Mouse (Mus musculus): Measurements from ENCODE around the gene Olfr201. TPM values are rescaled to one million over a fixed set of nuclear protein-coding genes. Genes with fewer than 3 reads are reported as not detected.
"Not testable (repeated sequence)": the region's sequence is repeated elsewhere in the genome, so short reads cannot be mapped to it uniquely, and the experiment has no call there.

The Olfr201 gene
- polyA plus RNA-seq (2014; fragmentation: Nextera tagmentation; extraction: Ambion mirVana), result not detected in 2 replicates

DNA sequence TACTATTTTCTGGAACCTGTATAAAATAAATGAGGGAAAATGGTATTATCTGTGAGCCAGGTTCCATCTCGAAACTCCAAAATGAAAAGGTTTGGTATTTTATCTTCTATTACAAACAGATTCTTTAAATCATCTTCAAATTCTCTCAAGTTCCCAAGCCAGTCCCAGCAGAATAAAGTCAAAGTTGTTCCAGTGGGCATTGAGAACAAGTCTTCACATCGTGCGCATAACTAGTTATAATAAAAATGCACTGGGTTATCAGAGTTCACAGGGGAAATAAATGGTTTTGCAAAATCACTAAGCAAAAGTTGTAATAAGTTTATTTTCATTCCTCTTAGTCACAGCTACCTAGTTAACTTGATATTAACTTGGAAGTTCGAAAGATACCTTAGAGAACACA is at the start of gene Olfr201:
TSS of gene Olfr201 (minus strand) at position 101 of the 400 bp plus-strand sequence.
- not testable (repeated sequence) for H3K4me1 ChIP-seq (ENCODE audit: control insufficient read depth, insufficient read depth, low read length); H3K36me3 ChIP-seq (ENCODE audit: control insufficient read depth, insufficient read depth, low read length); ATAC-seq (ENCODE audit: insufficient number of reproducible peaks, low FRiP score, low TSS enrichment, low read depth); H3K27me3 ChIP-seq (ENCODE audit: control insufficient read depth, insufficient read depth, low read length); H3K4me3 ChIP-seq (ENCODE audit: low read depth, low read length); H3K9ac ChIP-seq (ENCODE audit: low read length); DNase-seq (ENCODE audit: low spot score); H3K27ac ChIP-seq (replicated peaks; ENCODE audit: low read depth, low read length); H3K4me2 ChIP-seq (ENCODE audit: low read depth, severe bottlenecking); H3K9me3 ChIP-seq (ENCODE audit: control insufficient read depth, low read length)
- 89% methylated on average over 4 of the region's 4 CpGs for WGBS

DNA sequence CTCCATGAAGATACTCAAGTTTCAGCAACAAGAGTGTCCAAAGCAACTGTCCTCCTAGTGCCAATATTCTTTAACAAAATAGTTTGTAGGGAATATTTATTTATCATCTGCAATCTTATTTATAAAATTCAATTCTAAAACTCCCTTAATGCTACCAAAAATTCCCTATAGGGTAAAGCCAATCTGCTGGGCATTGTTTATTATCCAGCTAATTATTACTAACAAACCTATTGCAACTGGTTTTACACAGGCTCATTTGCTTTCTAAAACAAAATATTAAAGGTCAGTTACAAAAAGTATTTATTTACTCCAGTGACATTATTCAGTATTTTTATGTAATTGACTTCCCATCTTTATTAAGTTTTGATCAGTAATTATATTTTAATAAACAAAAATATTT is 45.7 kb upstream of the Olfr201 start, which contains the start of gene Olfr204:
TSS of gene Olfr204 (minus strand) at position 101 of the 400 bp plus-strand sequence.
- H3K9me3 ChIP-seq (ENCODE audit: control insufficient read depth, low read length), result no peaks in the 10 kb centered on the region
- no peak for ATAC-seq (ENCODE audit: insufficient number of reproducible peaks, low FRiP score, low TSS enrichment, low read depth)
- no peaks in the 10 kb centered on the region for H3K4me1 ChIP-seq (ENCODE audit: control insufficient read depth, insufficient read depth, low read length)
- no peaks in the 10 kb centered on the region for H3K36me3 ChIP-seq (ENCODE audit: control insufficient read depth, insufficient read depth, low read length)
- no peak within 1 kb of the TSS for H3K4me3 ChIP-seq (ENCODE audit: low read depth, low read length)
- no peaks in the 10 kb centered on the region for H3K27me3 ChIP-seq (ENCODE audit: control insufficient read depth, insufficient read depth, low read length)
- no peak within 1 kb of the TSS for H3K4me2 ChIP-seq (ENCODE audit: low read depth, severe bottlenecking)
- DNase-seq (ENCODE audit: low spot score), result no peak
- no peak within 1 kb of the TSS for H3K27ac ChIP-seq (replicated peaks; ENCODE audit: low read depth, low read length)
- H3K9ac ChIP-seq (ENCODE audit: low read length), result no peak within 1 kb of the TSS

DNA sequence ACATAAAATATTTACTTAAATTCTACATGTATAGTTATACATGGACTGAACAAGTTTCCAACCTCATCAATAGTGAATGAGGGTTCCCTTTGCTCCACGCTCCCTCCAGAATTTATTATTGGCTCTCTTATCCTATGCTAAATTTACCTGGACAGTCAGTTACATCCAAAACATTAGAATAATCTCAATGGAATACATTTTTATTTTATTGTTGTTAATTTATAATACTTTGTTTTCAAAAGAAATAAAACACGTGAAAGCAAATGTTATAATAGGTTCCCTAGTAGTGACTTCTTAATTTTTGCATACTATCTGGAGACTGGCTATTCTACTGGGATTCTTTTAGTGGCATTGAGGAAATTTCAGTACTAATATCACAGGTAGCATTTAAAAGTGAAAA is 26.1 kb upstream of the Olfr201 start, which contains the start of gene Olfr203:
TSS of gene Olfr203 (plus strand) at position 301 of the 400 bp plus-strand sequence.
- no peak within 1 kb of the TSS for H3K4me3 ChIP-seq (ENCODE audit: low read depth, low read length)
- H3K27ac ChIP-seq (replicated peaks; ENCODE audit: low read depth, low read length), result no peak within 1 kb of the TSS
- WGBS, result 85% methylated on average over 2 of the region's 2 CpGs
- DNase-seq (ENCODE audit: low spot score), result no peak
- no peaks in the 10 kb centered on the region for H3K4me1 ChIP-seq (ENCODE audit: control insufficient read depth, insufficient read depth, low read length)
- no peaks in the 10 kb centered on the region for H3K9me3 ChIP-seq (ENCODE audit: control insufficient read depth, low read length)
- H3K4me2 ChIP-seq (ENCODE audit: low read depth, severe bottlenecking), result no peak within 1 kb of the TSS
- no peak for ATAC-seq (ENCODE audit: insufficient number of reproducible peaks, low FRiP score, low TSS enrichment, low read depth)
- H3K36me3 ChIP-seq (ENCODE audit: control insufficient read depth, insufficient read depth, low read length), result no peaks in the 10 kb centered on the region
- H3K9ac ChIP-seq (ENCODE audit: low read length), result no peak within 1 kb of the TSS
- no peaks in the 10 kb centered on the region for H3K27me3 ChIP-seq (ENCODE audit: control insufficient read depth, insufficient read depth, low read length)

DNA sequence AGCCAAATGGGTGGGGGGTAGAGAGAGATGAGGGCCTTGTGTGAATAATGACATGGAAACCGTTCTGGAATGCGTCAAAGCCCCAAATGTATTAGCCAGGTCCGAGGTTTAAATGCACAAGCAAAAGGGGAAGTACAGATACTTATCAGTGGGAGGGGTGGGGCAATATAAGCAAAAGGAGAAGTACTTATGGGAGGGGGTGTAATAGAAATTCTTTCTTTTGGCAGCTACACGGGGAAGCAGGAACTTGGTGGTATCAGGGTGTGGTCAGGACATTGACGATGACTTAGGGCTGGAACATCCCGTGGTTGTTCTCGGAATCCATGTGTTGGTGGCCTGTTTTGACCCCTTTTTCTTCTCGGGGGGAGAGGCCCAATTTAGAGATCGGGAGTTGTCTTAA is 15.1 kb upstream of the Olfr201 start:
- not testable (repeated sequence) for ATAC-seq (ENCODE audit: insufficient number of reproducible peaks, low FRiP score, low TSS enrichment, low read depth); DNase-seq (ENCODE audit: low spot score); H3K27ac ChIP-seq (replicated peaks; ENCODE audit: low read depth, low read length); H3K4me1 ChIP-seq (ENCODE audit: control insufficient read depth, insufficient read depth, low read length); H3K27me3 ChIP-seq (ENCODE audit: control insufficient read depth, insufficient read depth, low read length); H3K9ac ChIP-seq (ENCODE audit: low read length); H3K4me2 ChIP-seq (ENCODE audit: low read depth, severe bottlenecking); H3K36me3 ChIP-seq (ENCODE audit: control insufficient read depth, insufficient read depth, low read length); H3K4me3 ChIP-seq (ENCODE audit: low read depth, low read length); H3K9me3 ChIP-seq (ENCODE audit: control insufficient read depth, low read length)
- 84% methylated on average over 9 of the region's 9 CpGs for WGBS

DNA sequence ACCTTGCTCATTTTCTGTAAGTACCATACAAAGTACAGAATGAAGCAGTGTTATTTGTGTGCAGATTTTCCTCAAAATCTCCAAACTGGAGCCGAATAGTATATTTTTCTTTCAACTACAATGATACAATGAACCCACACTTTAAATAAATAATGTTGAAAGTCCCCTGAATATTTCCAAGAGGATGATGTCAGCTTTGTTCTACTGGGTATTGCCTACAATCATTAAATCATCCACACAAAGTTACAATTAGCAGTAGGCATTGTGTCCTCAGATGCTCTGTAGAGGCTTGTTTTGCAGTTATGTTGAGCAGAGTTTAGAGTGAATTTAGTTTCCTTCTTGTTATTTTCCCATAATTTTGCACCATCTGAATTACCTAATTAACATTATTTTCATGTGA is 14.3 kb upstream of the Olfr201 start, which contains the start of gene Olfr202:
TSS of gene Olfr202 (minus strand) at position 101 of the 400 bp plus-strand sequence.
- no peaks in the 10 kb centered on the region for H3K27me3 ChIP-seq (ENCODE audit: control insufficient read depth, insufficient read depth, low read length)
- no peaks in the 10 kb centered on the region for H3K9me3 ChIP-seq (ENCODE audit: control insufficient read depth, low read length)
- H3K4me1 ChIP-seq (ENCODE audit: control insufficient read depth, insufficient read depth, low read length), result no peaks in the 10 kb centered on the region
- no peak within 1 kb of the TSS for H3K9ac ChIP-seq (ENCODE audit: low read length)
- no peak within 1 kb of the TSS for H3K4me2 ChIP-seq (ENCODE audit: low read depth, severe bottlenecking)
- no peak within 1 kb of the TSS for H3K4me3 ChIP-seq (ENCODE audit: low read depth, low read length)
- ATAC-seq (ENCODE audit: insufficient number of reproducible peaks, low FRiP score, low TSS enrichment, low read depth), result no peak
- DNase-seq (ENCODE audit: low spot score), result no peak
- H3K36me3 ChIP-seq (ENCODE audit: control insufficient read depth, insufficient read depth, low read length), result no peaks in the 10 kb centered on the region
- WGBS, result 90% methylated on average over 1 of the region's 1 CpGs
- no peak within 1 kb of the TSS for H3K27ac ChIP-seq (replicated peaks; ENCODE audit: low read depth, low read length)

DNA sequence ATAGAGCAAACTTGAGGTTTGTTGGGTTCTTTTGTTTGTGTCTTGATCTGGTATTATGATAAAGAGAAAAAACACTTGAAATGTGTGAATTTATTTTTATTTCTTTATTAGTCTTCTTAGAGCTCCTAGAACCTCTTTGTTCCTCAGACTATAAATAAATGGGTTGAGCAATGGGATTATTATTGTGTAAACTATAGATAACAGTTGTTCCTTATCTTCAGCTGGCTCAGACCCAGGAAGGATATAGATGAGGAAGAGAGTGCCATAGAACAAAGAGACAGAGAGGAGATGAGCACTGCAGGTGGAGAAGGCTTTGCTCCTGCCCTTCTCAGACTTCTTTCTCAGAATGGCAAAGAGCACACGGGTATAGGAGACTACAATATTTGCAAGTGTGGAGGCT is 11.0 kb upstream of the Olfr201 start:
- 82% methylated on average over 1 of the region's 1 CpGs for WGBS
- Histone ChIP-seq H3K4me2 (ENCODE audit: low read depth, severe bottlenecking) (no peak overlapping the region), H3K9ac (ENCODE audit: low read length) (no peak overlapping the region), H3K36me3 (ENCODE audit: control insufficient read depth, insufficient read depth, low read length) (no peaks in the 10 kb centered on the region), H3K4me1 (ENCODE audit: control insufficient read depth, insufficient read depth, low read length) (no peaks in the 10 kb centered on the region), H3K4me3 (ENCODE audit: low read depth, low read length) (no peak overlapping the region), H3K27me3 (ENCODE audit: control insufficient read depth, insufficient read depth, low read length) (no peaks in the 10 kb centered on the region), H3K27ac (replicated peaks; ENCODE audit: low read depth, low read length) (no peak overlapping the region), H3K9me3 (ENCODE audit: control insufficient read depth, low read length) (no peaks in the 10 kb centered on the region)
- no peak for DNase-seq (ENCODE audit: low spot score)
- no peak for ATAC-seq (ENCODE audit: insufficient number of reproducible peaks, low FRiP score, low TSS enrichment, low read depth)

DNA sequence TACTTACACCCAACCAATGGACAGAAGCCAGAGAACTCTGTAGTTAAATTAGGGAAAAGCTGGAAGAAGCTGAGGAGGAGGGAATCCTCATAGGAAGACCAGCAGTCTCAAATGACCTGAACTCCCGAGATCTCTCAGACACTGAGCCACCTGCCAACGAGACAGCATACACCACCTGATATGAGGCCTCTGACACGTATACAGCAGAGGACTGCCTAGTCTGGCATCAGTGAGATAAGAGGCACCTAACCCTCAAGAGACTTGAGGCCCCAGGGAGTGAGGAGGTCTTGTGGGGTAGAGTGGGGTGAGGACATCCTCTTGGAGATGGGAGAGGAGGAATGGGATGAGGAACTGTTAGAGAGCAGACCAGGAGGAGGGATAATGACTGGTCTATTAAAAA is 8.1 kb upstream of the Olfr201 start:
- no peak overlapping the region for H3K9ac ChIP-seq (ENCODE audit: low read length)

DNA sequence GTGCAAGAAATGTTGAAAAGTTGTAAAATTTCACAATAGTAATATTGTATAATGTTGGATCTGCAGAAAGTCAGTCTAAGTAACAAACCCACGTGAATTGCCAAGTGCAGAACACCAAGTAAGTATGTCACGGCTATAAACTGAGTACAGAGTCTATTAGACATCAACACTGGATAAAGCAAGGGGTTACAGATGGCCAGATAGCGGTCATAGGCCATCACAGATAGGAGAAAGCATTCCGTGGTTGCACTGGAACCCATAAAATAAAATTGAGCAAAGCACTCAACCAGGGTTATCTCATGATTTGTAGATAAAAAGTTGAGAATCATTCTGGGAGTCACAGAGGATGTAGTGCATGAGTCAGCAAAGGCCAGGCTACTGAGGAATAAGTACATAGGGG is 3.3 kb downstream of the Olfr201 start:
- H3K27ac ChIP-seq (replicated peaks; ENCODE audit: low read depth, low read length); H3K9me3 ChIP-seq (ENCODE audit: control insufficient read depth, low read length); H3K4me2 ChIP-seq (ENCODE audit: low read depth, severe bottlenecking); H3K4me3 ChIP-seq (ENCODE audit: low read depth, low read length); H3K9ac ChIP-seq (ENCODE audit: low read length); H3K4me1 ChIP-seq (ENCODE audit: control insufficient read depth, insufficient read depth, low read length); H3K36me3 ChIP-seq (ENCODE audit: control insufficient read depth, insufficient read depth, low read length); ATAC-seq (ENCODE audit: insufficient number of reproducible peaks, low FRiP score, low TSS enrichment, low read depth); DNase-seq (ENCODE audit: low spot score); H3K27me3 ChIP-seq (ENCODE audit: control insufficient read depth, insufficient read depth, low read length): not testable (repeated sequence)
- 80% methylated on average over 4 of the region's 4 CpGs for WGBS

More for the DNA sequence above, 8.1 kb upstream of the Olfr201 start:
- WGBS, result 77% methylated on average over 3 of the region's 3 CpGs
- Histone ChIP-seq H3K27me3 (ENCODE audit: control insufficient read depth, insufficient read depth, low read length) (no peaks in the 10 kb centered on the region), H3K36me3 (ENCODE audit: control insufficient read depth, insufficient read depth, low read length) (no peaks in the 10 kb centered on the region), H3K4me1 (ENCODE audit: control insufficient read depth, insufficient read depth, low read length) (no peaks in the 10 kb centered on the region), H3K27ac (replicated peaks; ENCODE audit: low read depth, low read length) (no peak overlapping the region), H3K9me3 (ENCODE audit: control insufficient read depth, low read length) (no peaks in the 10 kb centered on the region), H3K4me2 (ENCODE audit: low read depth, severe bottlenecking) (no peak overlapping the region), H3K4me3 (ENCODE audit: low read depth, low read length) (no peak overlapping the region)
- ATAC-seq (ENCODE audit: insufficient number of reproducible peaks, low FRiP score, low TSS enrichment, low read depth), result no peak
- DNase-seq (ENCODE audit: low spot score), result no peak

DNA sequence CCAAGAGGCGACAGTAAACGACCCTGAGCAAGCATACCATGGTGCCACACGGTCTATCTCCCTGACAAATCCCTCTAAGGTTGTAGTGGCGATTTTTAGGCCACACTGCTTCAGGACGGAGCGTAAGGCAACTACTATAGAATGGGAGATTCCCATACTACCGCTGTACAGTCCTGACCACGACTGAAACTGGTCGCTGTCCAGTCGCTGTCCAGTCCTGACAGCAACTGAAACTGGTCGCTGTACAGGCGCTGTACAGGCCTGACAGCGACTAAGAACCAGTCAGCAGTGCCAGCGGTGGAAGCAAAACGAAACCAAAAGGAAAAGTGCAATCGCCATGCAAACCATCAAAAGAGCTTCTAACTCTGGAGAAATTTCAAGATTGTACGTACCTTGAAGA is 22.7 kb downstream of the Olfr201 start:
- H3K4me1 ChIP-seq (ENCODE audit: control insufficient read depth, insufficient read depth, low read length), result no peaks in the 10 kb centered on the region
- no peaks in the 10 kb centered on the region for H3K27me3 ChIP-seq (ENCODE audit: control insufficient read depth, insufficient read depth, low read length)
- H3K4me3 ChIP-seq (ENCODE audit: low read depth, low read length), result no peak overlapping the region
- no peak overlapping the region for H3K9ac ChIP-seq (ENCODE audit: low read length)
- DNase-seq (ENCODE audit: low spot score), result no peak
- no peak overlapping the region for H3K4me2 ChIP-seq (ENCODE audit: low read depth, severe bottlenecking)
- H3K36me3 ChIP-seq (ENCODE audit: control insufficient read depth, insufficient read depth, low read length), result no peaks in the 10 kb centered on the region
- 88% methylated on average over 17 of the region's 17 CpGs for WGBS
- H3K27ac ChIP-seq (replicated peaks; ENCODE audit: low read depth, low read length), result no peak overlapping the region
- ATAC-seq (ENCODE audit: insufficient number of reproducible peaks, low FRiP score, low TSS enrichment, low read depth), result no peak
- no peaks in the 10 kb centered on the region for H3K9me3 ChIP-seq (ENCODE audit: control insufficient read depth, low read length)
